Mouse (Mus musculus) limb, embryonic 10.5 days (tissue): ENCODE results near the gene Cckar. TPM values are rescaled to one million over a fixed set of nuclear protein-coding genes. Genes with fewer than 3 reads are reported as not detected.

Source experiments
- DNase-seq: peaks from one replicate; pipeline ENCODE4 v3.0.0-alpha.2; 2017; ENCODE audit warnings: low spot score
- H3K27ac ChIP-seq: fragments of 300-500 bp; sonication (generic); 2 replicates; pipeline ENCODE4 v1.5.1; 2016; ENCODE audit warnings: mild to moderate bottlenecking
- H3K27me3 ChIP-seq: fragments of 300-500 bp; sonication (generic); 2 replicates; pipeline ENCODE4 v1.6.1; 2016; ENCODE audit warnings: low read depth, mild to moderate bottlenecking; ENCODE audit not compliant: poor library complexity, severe bottlenecking
- H3K36me3 ChIP-seq: fragments of 300-500 bp; sonication (generic); 2 replicates; pipeline ENCODE4 v1.6.1; 2016; ENCODE audit warnings: mild to moderate bottlenecking, moderate library complexity
- H3K4me1 ChIP-seq: fragments of 300-500 bp; sonication (generic); 2 replicates; pipeline ENCODE4 v1.6.1; 2016
- H3K4me3 ChIP-seq: fragments of 300-500 bp; sonication (generic); 2 replicates; pipeline ENCODE4 v1.5.1; 2016; ENCODE audit warnings: mild to moderate bottlenecking, moderate library complexity
- H3K9me3 ChIP-seq: fragments of 300-500 bp; sonication (generic); replicated peaks from 2 replicates; pipeline ENCODE4 v1.6.1; 2016; ENCODE audit warnings: mild to moderate bottlenecking
- WGBS: fragments of 180-500 bp; shearing (Covaris S2); methylation state at CpG from one replicate; pipeline ENCODE4 v1.1.7; 2016; 5-methylcytosine and 5-hydroxymethylcytosine counted together
- polyA plus RNA-seq: library from polyadenylated mRNA; unstranded; fragments of >200 nt; fragmentation: Nextera tagmentation; extraction: Ambion mirVana; gene quantifications from 2 replicates; pipeline ENCODE4 v1.2.1, GENCODE M21; 2016

Cckar gene
- polyA plus RNA-seq, 1 experiment from 2014 or later: 0.06 TPM

- 89% methylated on average over 5 of the region's 5 CpGs for WGBS
- Histone ChIP-seq H3K4me1 (no peaks in the 10 kb centered on the region), H3K36me3 (no peaks in the 10 kb centered on the region), H3K9me3 (no peaks in the 10 kb centered on the region), H3K27ac (no peak overlapping the region), H3K27me3 (no peaks in the 10 kb centered on the region), H3K4me3 (no peak overlapping the region)
- DNase-seq: no peak
Observed at GRCm38 (mm10) chr5:53668021-53668420, 39.5 kb downstream of the Cckar start.

GRCm38 (mm10) chr5:53663665-53664064 lies 43.8 kb downstream of the Cckar start:
- Histone ChIP-seq H3K27me3 (no peaks in the 10 kb centered on the region), H3K9me3 (no peaks in the 10 kb centered on the region), H3K36me3 (no peaks in the 10 kb centered on the region), H3K27ac (no peak overlapping the region), H3K4me1 (no peaks in the 10 kb centered on the region), H3K4me3 (no peak overlapping the region)
- DNase-seq: no peak

GRCm38 (mm10) chr5:53662413-53662812 lies 45.1 kb downstream of the Cckar start:
- Histone ChIP-seq H3K27ac (no peak overlapping the region), H3K9me3 (no peaks in the 10 kb centered on the region), H3K4me3 (no peak overlapping the region), H3K36me3 (no peaks in the 10 kb centered on the region), H3K27me3 (no peaks in the 10 kb centered on the region), H3K4me1 (no peaks in the 10 kb centered on the region)
- WGBS: 56% methylated on average over 1 of the region's 1 CpGs
- peak; percentile 10 for DNase-seq

- Histone ChIP-seq H3K9me3 (no peaks in the 10 kb centered on the region), H3K27ac (no peak overlapping the region), H3K27me3 (no peaks in the 10 kb centered on the region), H3K36me3 (0 out of 2 replicates have a peak, but pooled peaks cover 2% of the 10 kb centered on the region), H3K4me1 (no peaks in the 10 kb centered on the region), H3K4me3 (no peak overlapping the region)
- WGBS: 85% methylated on average over 2 of the region's 2 CpGs
- DNase-seq: peak; percentile 24
Observed at GRCm38 (mm10) chr5:53661508-53661907, 46.0 kb downstream of the Cckar start.

- H3K4me3 ChIP-seq: no peak overlapping the region
- H3K4me1 ChIP-seq: no peaks in the 10 kb centered on the region
- H3K27me3 ChIP-seq: no peaks in the 10 kb centered on the region
- no peaks in the 10 kb centered on the region for H3K9me3 ChIP-seq
- H3K36me3 ChIP-seq: peaks cover 10% of the 10 kb centered on the region
- 88% methylated on average over 6 of the region's 6 CpGs for WGBS
- no peak overlapping the region for H3K27ac ChIP-seq
- DNase-seq: no peak
Observed at GRCm38 (mm10) chr5:53657925-53658324, 49.6 kb downstream of the Cckar start.

- Histone ChIP-seq H3K27me3 (no peaks in the 10 kb centered on the region), H3K27ac (no peak overlapping the region), H3K4me1 (no peaks in the 10 kb centered on the region), H3K36me3 (peaks cover 22% of the 10 kb centered on the region), H3K9me3 (no peaks in the 10 kb centered on the region), H3K4me3 (no peak overlapping the region)
- no peak for DNase-seq
- WGBS: 17% methylated on average over 1 of the region's 1 CpGs
Observed at GRCm38 (mm10) chr5:53656596-53656995, 50.9 kb downstream of the Cckar start.

Other genes starting within 250 kb of the Cckar start
- gene Rbpj, start 241.6 kb downstream of the Cckar start, polyA plus RNA-seq: 36.1 and 45.1 TPM in 2 replicates
- 40.3 and 45.9 TPM in 2 replicates for gene Tbc1d19, start 101.9 kb upstream of the Cckar start, polyA plus RNA-seq